Mouse (Mus musculus) erythroblast, embryonic 14.5 days (primary cell): ENCODE data around the gene Kcne1l.

Experiments used
- GATA1 ChIP-seq: IDR thresholded peaks from 2 replicates; pipeline ENCODE4 v1.6.1; 2012; ENCODE audit warnings: low read length, inconsistent platforms, mixed read lengths
- TAL1 ChIP-seq: IDR thresholded peaks from 3 replicates; pipeline ENCODE4 v1.6.1; 2012; ENCODE audit warnings: low read length, inconsistent platforms, mixed read lengths

DNA sequence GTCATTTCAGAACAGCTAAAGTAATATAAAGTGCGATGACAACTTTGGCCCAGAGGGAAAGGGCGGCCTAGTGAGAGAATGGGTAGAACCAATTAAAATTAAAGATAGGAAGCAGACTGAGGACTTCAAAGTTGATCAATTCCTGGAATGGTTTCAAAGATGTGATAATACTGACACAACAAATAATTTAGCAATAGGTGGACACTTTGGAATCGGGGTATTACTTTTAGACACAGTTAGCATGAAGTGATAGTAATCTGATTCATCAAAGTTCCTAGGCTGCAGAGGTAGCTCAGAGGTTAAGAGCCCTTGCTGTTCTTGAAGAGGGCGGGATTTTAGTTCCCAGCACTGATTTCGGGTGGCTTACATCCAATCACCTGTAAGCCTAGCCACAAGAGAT lies 29.4 kb upstream of the Kcne1l start:
- TF ChIP-seq GATA1, result no peak
- TF ChIP-seq TAL1, result no peak
